Mouse (Mus musculus): Measurements from ENCODE around the gene Igf1.

DNA sequence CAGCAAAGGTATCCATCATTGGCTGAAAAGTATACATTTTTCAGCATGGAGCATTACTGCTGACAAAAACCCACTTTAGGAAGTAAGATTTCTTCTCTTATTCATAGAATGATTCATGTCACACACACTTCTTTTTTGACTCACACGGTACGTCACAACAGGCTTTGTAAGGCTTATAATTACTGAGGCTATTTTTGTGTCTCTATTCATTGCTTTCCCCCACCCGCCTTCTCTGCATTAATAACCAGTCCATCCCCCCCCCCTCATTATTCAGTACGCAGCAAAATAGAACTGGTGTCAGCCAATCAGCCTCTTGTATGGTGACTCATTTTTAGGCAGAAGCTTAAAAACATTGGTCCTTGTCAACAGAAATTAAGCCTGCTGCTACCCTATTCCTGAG lies 41.2 kb upstream of the Igf1 start:
- TF ChIP-seq POLR2A (IDR thresholded peaks at IDR 0.05; ENCODE audit: low read depth, low read length) (no peak), CTCF (IDR thresholded peaks at IDR 0.05; ENCODE audit: borderline replicate concordance, insufficient read depth, low read length) (no peak)

Data from embryonic fibroblast, embryonic 13.5 days (primary cell).